In the genomic region with DNA sequence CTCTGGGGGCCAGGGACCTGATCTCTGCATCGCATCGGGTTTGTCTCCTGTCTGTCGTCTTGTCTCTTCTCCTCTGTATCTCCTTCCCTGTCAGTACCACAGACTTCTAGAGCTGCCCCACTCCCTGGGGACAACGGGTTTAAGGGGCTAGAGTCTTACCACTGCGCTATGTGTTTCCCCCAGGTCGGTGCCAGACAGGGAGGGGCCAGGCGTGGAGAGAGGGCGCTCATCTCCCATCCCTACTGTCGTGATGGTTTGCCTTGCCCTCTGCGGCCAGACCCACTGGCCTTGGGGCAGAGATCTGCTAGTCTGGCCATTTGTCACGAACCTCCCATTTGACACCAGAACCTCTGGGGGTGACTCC, we compare ENCODE assay signal across 11 mouse cellular contexts. TPM values are rescaled to one million over a fixed set of nuclear protein-coding genes. Genes with fewer than 3 reads are reported as not detected.
DNase-seq lines count a peak whose midpoint lies in the region; TF ChIP-seq lines count a peak whose summit lies in the region.
"Had no signal": no experiment of that assay in that cellular context is flagged by ENCODE, and none has a peak within 500 bp of the region (broad histone marks: within the 10 kb centered on the region; RNA-seq: fewer than 3 reads in every experiment).

No protein-coding gene starts in this region.

- H3K36me3 ChIP-seq in ES-Bruce4 (ENCODE audit: control insufficient read depth, insufficient read depth, low read length, poor library complexity, severe bottlenecking) = no peaks in the 10 kb centered on the region
- H3K36me3 ChIP-seq in hindbrain, embryonic 10.5 days = no peaks in the 10 kb centered on the region
- no peaks in the 10 kb centered on the region for H3K36me3 ChIP-seq in midbrain, embryonic 10.5 days

- H3K4me1 ChIP-seq in ES-Bruce4 (ENCODE audit: control insufficient read depth, insufficient read depth, low read length) = no peaks in the 10 kb centered on the region
- H3K4me1 ChIP-seq in hindbrain, embryonic 10.5 days (replicated peaks) = peaks cover 42% of the 10 kb centered on the region
- H3K4me1 ChIP-seq in midbrain, embryonic 10.5 days = peaks cover 37% of the 10 kb centered on the region

- intact Hi-C loops in gastrocnemius, adult 2 months (cut with DNase I) = no loop called here
- intact Hi-C loops in left cerebral cortex, postnatal 25 days (cut with DNase I) = loop anchor here (2.0 kb wide), 1 partner anchor 31 kb away; a partner anchor contains a TSS

- H3K27me3 ChIP-seq in ES-Bruce4 (ENCODE audit: control insufficient read depth, insufficient read depth, low read length, poor library complexity, severe bottlenecking) = no peaks in the 10 kb centered on the region
- peaks cover 59% of the 10 kb centered on the region for H3K27me3 ChIP-seq in hindbrain, embryonic 10.5 days (ENCODE audit: insufficient read depth, poor library complexity, severe bottlenecking)
- peaks cover 64% of the 10 kb centered on the region for H3K27me3 ChIP-seq in midbrain, embryonic 10.5 days (ENCODE audit: low read depth, poor library complexity, severe bottlenecking)

- H3K9me3 ChIP-seq in ES-Bruce4 (replicated peaks; ENCODE audit: control insufficient read depth, insufficient read depth, low read length, poor library complexity, severe bottlenecking) = no peaks in the 10 kb centered on the region
- H3K9me3 ChIP-seq in hindbrain, embryonic 10.5 days = no peaks in the 10 kb centered on the region
- no peaks in the 10 kb centered on the region for H3K9me3 ChIP-seq in midbrain, embryonic 10.5 days (replicated peaks)

- no peak overlapping the region for H3K27ac ChIP-seq in gastrocnemius, adult 2 months
- no peak overlapping the region for H3K27ac ChIP-seq in ES-Bruce4 (ENCODE audit: insufficient read depth, low read length)
- peak overlapping the region; percentile 81 for H3K27ac ChIP-seq in hindbrain, embryonic 10.5 days
- peak overlapping the region; percentile 72 for H3K27ac ChIP-seq in midbrain, embryonic 10.5 days (replicated peaks)

- TF ChIP-seq POLR2A in ES-Bruce4 (IDR thresholded peaks at IDR 0.05; ENCODE audit: insufficient read depth, low read length) = no peak

- H3K9ac ChIP-seq in ES-Bruce4 (ENCODE audit: low read depth, poor library complexity, severe bottlenecking) = peak overlapping the region; percentile 17; the same call in 1 of the 2 replicates

- DNase-seq in gastrocnemius, adult 2 months = no peak
- no peak for DNase-seq in gastrocnemius, postnatal 4 days (ENCODE audit: low spot score in 2 of 2)
- no peak for DNase-seq in hindbrain, embryonic 10.5 days (ENCODE audit: low spot score)
- DNase-seq in midbrain, embryonic 10.5 days (ENCODE audit: low spot score) = peak; percentile 27
- DNase-seq in thymus, adult 18-20 months = no peak
- DNase-seq in left cerebral cortex, postnatal 25 days (ENCODE audit: low spot score in 2 of 2) = no peak
- no peak for DNase-seq in c-Kit-positive CD71-positive TER-119-positive erythroid progenitor cells, embryonic 14.5 days (ENCODE audit: low spot score)

- TF ChIP-seq EP300 in ES-Bruce4 (IDR thresholded peaks at IDR 0.05; ENCODE audit: insufficient read depth, low read depth, low read length) = no peak

- no peak for TF ChIP-seq CTCF in gastrocnemius, adult 2 months (IDR thresholded peaks at IDR 0.05)
- no peak for TF ChIP-seq CTCF in ES-Bruce4 (IDR thresholded peaks at IDR 0.05; ENCODE audit: low read depth, low read length)

- peak overlapping the region; percentile 55; the same call in 1 of the 2 replicates for H3K4me3 ChIP-seq in gastrocnemius, adult 2 months
- H3K4me3 ChIP-seq in ES-Bruce4 (ENCODE audit: low read depth, low read length) = peak overlapping the region; percentile 55
- H3K4me3 ChIP-seq in hindbrain, embryonic 10.5 days = peak overlapping the region; percentile 64
- H3K4me3 ChIP-seq in midbrain, embryonic 10.5 days = peak overlapping the region; percentile 63

- WGBS in hindbrain, embryonic 10.5 days = 2% methylated on average over 11 of the region's 11 CpGs
- 3% methylated on average over 11 of the region's 11 CpGs for WGBS in midbrain, embryonic 10.5 days

RNA-seq across cellular contexts. Expression of a gene that starts 30.2 kb away (rescaled TPM):
- under 1 TPM in 1 of 2 experiments, not detected in 1; 0.18 TPM for total RNA-seq in gastrocnemius, adult 2 months (2021)
- total RNA-seq in gastrocnemius, postnatal 4 days (2021) = under 1 TPM; 0.18 to 0.78 TPM
- polyA plus RNA-seq in ES-Bruce4 (2011; ENCODE audit: insufficient read depth, insufficient read length, low read depth, missing spikeins) = 16.0 and 16.8 TPM in 2 replicates
- polyA plus RNA-seq in hindbrain, embryonic 10.5 days (2016; fragmentation: Nextera tagmentation; extraction: Ambion mirVana) = 3.4 and 3.6 TPM in 2 replicates
- 3.1 and 3.3 TPM in 2 replicates for polyA plus RNA-seq in midbrain, embryonic 10.5 days (2016; fragmentation: Nextera tagmentation; extraction: Ambion mirVana)
- 100 to 1,000 TPM; 428 to 433 TPM for total RNA-seq in left cerebral cortex, postnatal 25 days (2021)

RNA-seq across cellular contexts. Expression of a gene that starts 43.2 kb away (rescaled TPM):
- not detected for total RNA-seq in gastrocnemius, adult 2 months (2021)
- total RNA-seq in gastrocnemius, postnatal 4 days (2021) = under 1 TPM; 0.65 to 0.96 TPM
- polyA plus RNA-seq in ES-Bruce4 (2011; ENCODE audit: insufficient read depth, insufficient read length, low read depth, missing spikeins) = 1.2 and 1.4 TPM in 2 replicates
- 0.13 and 0.31 TPM in 2 replicates for polyA plus RNA-seq in hindbrain, embryonic 10.5 days (2016; fragmentation: Nextera tagmentation; extraction: Ambion mirVana)
- polyA plus RNA-seq in midbrain, embryonic 10.5 days (2016; fragmentation: Nextera tagmentation; extraction: Ambion mirVana) = 0.16 and 0.25 TPM in 2 replicates
- under 1 TPM in 1 of 2 experiments, not detected in 1; 0.21 TPM for total RNA-seq in left cerebral cortex, postnatal 25 days (2021)
- total RNA-seq: gastrocnemius, adult 8-10 months had no signal

RNA-seq across cellular contexts. Expression of a gene that starts 49.1 kb away (rescaled TPM):
- 100 to 1,000 TPM; 342 to 407 TPM for total RNA-seq in gastrocnemius, adult 2 months (2021)
- 1,000 to 10,000 TPM in 1 of 2 experiments, 100 to 1,000 TPM in 1; 893 to 1,001 TPM for total RNA-seq in gastrocnemius, postnatal 4 days (2021)
- polyA plus RNA-seq in ES-Bruce4 (2011; ENCODE audit: insufficient read depth, insufficient read length, low read depth, missing spikeins) = 2,622 and 2,876 TPM in 2 replicates
- polyA plus RNA-seq in hindbrain, embryonic 10.5 days (2016; fragmentation: Nextera tagmentation; extraction: Ambion mirVana) = 827 and 832 TPM in 2 replicates
- 731 and 876 TPM in 2 replicates for polyA plus RNA-seq in midbrain, embryonic 10.5 days (2016; fragmentation: Nextera tagmentation; extraction: Ambion mirVana)
- total RNA-seq in left cerebral cortex, postnatal 25 days (2021) = 100 to 1,000 TPM; 430 to 432 TPM

RNA-seq across cellular contexts. Expression of a gene that starts 50.5 kb away (rescaled TPM):
- 1 to 10 TPM in 1 of 2 experiments, not detected in 1; 1.4 TPM for total RNA-seq in gastrocnemius, adult 2 months (2021)
- not detected for total RNA-seq in gastrocnemius, postnatal 4 days (2021)
- not detected in 2 replicates for polyA plus RNA-seq in ES-Bruce4 (2011; ENCODE audit: insufficient read depth, insufficient read length, low read depth, missing spikeins)
- 0.86 TPM in 1 of 2 replicates, not detected in the other for polyA plus RNA-seq in hindbrain, embryonic 10.5 days (2016; fragmentation: Nextera tagmentation; extraction: Ambion mirVana)
- polyA plus RNA-seq in midbrain, embryonic 10.5 days (2016; fragmentation: Nextera tagmentation; extraction: Ambion mirVana) = not detected in 2 replicates
- 1 to 10 TPM in 1 of 2 experiments, not detected in 1; 2.1 TPM for total RNA-seq in left cerebral cortex, postnatal 25 days (2021)
- polyA plus RNA-seq: brain, embryonic 14.5 days; thymus, adult 2 months had no signal

Comparison
In these comparisons a context has a peak if more than half of its experiments do, and no peak if none do; other contexts are left out.
1. H3K27ac ChIP-seq: peak in hindbrain, embryonic 10.5 days (single experiment) and midbrain, embryonic 10.5 days (single experiment); none in gastrocnemius, adult 2 months (single experiment) and ES-Bruce4 (single experiment).
2. RNA of a gene that starts 30.2 kb away (total RNA-seq): 428 to 433 TPM in left cerebral cortex, postnatal 25 days; 0.18 to 0.78 TPM in gastrocnemius, postnatal 4 days and 0.18 TPM in gastrocnemius, adult 2 months; every median in the first group is over 100 times any median in the second.
3. Peak in every context shown above with its lines, with median percentiles within 50 percentile points of each other: H3K4me3 ChIP-seq.